Mouse (Mus musculus) gastrocnemius, adult 18-20 months (tissue): ENCODE results near the gene Olfr112. TPM values are rescaled to one million over a fixed set of nuclear protein-coding genes. Genes with fewer than 3 reads are reported as not detected.
"Not testable (repeated sequence)": the region's sequence is repeated elsewhere in the genome, so short reads cannot be mapped to it uniquely, and the experiment has no call there.

ENCODE experiments used
- DNase-seq: peaks from one replicate; pipeline ENCODE4 v3.0.0; 2021; ENCODE audit warnings: low spot score
- long read RNA-seq, 2 experiments: library from polyadenylated mRNA; stranded (forward); transcript quantifications; one replicate each; pipeline ENCODE4 v2.0.0; 2021
- total RNA-seq, 2 experiments: library from RNA; stranded (reverse); gene quantifications; 2 replicates each; pipeline ENCODE4 v1.2.3; 2021

The Olfr112 gene
- total RNA-seq = not detected
- long read RNA-seq, experiment 1 = 0 reads
- long read RNA-seq, experiment 2 = 0 reads

DNA sequence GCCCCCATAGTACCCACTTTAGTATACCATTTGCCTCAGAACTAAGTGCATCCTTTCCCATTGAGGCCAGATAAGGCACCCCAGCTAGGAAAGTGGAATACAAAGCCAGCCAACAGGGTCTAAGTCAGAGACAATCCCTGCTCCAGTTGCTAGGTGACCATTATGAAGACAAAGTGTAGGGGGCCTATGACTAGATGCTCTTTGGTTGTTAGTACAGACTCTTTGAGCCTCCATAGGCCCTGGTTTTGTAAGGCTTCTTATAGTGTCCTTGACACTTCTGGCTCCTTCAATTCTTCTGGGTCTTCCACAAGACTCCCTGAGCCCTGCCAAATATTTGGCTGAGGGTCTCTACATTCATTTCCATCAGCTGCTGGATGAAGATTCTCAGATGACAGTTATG lies at the start of gene Olfr112:
Gene Olfr112 (minus strand): TSS at position 101 of the 400 bp plus-strand sequence.
- DNase-seq = no peak

DNA sequence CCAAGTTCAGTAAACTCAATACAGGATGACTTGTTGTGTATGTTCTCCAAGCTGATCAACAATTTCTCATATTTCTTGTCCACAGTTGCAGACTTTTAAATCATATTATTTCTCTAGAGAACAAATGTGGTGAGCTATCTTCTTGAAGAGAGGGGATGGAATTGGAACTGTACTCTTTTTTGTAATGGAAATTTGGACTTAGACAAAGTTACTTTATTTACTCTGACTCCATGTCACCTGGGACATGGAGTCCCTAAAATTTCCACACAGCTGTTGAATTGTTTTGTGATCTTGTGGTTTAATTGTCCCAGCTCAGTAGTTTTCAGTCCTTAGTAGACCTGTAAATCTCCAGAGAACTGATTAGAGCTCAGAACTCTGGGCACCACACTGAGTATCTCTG lies 23.4 kb upstream of the Olfr112 start, which contains the start of gene Olfr114:
Gene Olfr114 (minus strand): TSS at position 101 of the 400 bp plus-strand sequence.
- no peak for DNase-seq

DNA sequence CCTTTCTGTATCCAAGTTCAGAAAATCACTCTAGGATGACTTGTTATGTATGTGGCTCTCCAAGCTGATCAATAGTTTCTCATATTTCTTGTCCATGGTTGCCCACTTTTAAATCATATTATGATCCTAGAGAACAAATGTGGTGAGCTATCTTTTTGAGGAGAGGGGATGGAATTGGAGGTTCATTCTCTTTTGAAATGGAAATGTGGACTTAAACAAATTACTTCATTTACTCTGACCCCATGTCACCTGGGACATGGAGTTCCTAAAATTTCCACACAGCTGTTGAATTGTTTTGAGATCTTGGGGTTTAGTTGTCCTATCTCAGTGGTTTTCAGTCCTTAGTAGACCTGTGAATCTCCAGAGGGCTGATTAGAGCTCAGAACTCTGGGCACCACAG lies 8.3 kb upstream of the Olfr112 start, which contains the start of gene Olfr113:
Gene Olfr113 (minus strand): TSS at position 101 of the 400 bp plus-strand sequence.
- no peak for DNase-seq

DNA sequence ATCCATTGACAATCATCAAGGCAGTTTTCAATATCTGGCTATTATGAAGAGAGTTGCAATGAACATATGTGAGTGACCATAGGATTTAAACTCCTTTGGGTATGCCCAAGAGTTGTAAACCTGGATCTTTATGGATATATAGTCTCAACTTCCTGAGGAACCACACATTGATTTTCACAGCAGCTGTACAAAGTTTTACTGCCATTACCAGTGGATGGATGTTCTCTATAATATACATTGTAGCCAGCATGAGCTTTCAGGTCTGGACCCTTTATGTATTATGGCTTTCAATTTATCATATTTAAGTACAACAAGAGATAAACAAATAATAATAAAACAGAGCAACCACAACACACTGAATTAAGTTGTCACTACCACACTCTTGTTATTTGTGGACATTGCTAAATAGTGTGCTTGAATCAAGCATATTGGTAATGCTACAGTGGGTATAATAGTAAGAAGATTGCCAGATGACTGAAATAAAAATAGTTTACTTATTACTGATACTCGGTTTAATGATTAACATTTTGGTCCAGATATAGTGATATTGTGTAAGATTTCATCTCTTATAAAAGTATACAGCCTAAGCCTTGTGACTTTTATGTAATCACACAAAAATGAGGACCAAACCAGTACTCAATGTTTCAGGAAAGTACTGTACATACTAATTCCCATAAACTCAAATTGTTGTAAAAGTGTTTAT lies 10.2 kb downstream of the Olfr112 start:
- DNase-seq = no peak

DNA sequence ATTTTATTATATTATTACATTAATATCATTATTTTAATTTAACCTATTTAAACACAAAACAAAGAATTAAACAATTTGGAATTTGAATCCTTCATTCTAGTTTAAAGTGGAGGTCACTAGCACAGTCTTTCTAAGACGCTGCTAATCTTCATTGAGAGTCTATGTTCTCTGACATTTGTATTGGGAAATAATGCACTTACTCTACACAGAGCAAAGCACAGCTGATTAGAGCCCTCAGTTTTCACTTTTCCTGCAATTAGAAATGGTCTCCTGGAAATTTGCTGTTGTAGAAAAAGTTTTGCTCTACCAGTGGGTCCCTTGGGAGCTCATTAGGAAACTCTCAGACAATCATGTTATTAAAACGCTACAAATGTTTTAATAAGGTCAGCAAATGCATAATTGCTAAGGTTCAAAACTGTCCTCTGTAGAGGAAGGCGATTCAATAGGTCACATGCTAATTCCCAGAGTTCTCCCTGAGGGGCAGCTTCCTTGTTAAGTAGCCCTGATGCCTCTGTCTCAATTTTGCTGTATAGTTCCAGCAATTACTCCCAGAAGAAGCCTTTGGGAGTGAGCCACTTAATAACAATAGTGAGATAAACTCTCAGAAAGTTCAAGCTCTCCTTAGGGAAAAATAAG lies 25.3 kb downstream of the Olfr112 start:
- no peak for DNase-seq

DNA sequence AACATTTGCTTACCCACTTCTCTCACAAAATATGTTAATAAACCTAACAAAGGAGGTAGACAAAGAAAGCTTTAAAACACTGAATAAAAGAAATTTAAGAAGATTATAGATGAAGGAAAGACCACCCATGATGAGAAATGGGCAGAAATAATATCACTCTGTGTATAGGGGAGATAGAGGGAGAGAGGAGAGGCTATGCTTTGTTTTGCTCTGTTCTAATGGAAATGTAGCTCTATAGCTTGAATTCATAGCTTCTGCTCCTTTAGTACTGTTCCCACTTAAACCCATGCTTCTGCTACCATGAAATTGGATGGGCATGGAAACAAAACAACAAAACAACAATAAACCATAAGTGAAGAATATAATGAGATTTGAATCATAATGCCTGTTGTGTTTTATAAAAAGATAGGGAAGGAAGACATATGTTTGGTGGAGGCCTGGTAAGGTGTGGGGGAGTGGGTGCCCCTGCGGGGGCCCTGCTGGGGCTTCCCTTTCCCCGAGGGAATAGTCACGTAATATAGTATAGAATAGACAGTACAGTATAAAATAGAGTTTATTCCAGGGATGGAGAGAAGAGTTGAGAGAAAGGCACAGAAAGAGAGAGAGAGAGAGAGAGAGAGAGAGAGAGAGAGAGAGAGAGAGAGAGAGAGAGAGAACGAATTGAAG lies 27.7 kb downstream of the Olfr112 start:
- DNase-seq = no peak

DNA sequence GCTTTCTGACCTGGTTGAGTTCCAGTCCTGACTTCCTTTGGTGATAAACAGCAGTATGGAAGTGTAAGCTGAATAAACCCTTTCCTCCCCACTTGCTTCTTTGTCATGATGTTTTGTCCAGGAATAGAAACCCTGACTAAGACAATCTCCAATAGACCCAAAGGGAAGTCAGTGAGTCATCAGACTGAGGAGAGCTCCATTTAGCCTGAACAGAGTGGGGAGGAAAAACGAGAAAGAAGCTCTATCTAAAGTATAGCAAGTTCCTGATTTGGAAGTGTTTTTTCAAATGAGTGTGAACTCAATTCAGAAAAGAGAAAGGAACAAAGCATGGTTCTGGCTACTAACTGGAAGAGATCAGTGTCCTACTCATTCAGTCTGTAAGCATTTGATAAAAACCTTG lies 30.8 kb downstream of the Olfr112 start:
- DNase-seq = not testable (repeated sequence)

DNA sequence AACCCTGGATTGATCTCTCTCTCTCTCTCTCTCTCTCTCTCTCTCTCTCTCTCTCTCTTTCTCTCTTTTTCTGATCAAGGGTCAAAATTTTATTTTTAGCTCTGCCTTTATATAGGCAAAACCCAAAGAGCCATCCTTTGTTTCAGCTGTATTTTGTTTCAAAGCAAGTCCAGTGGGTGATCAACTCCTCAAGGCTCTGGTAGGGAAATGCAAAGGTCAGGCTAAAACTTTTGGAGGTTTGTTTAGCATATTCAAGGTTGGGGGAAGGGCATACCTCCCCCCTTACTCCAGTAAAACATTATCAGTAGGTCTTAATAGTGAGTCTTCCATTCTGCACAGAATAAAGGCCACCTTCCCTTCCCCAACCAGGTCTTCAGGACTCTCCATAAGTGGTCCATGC lies 34.1 kb downstream of the Olfr112 start:
- no peak for DNase-seq

DNA sequence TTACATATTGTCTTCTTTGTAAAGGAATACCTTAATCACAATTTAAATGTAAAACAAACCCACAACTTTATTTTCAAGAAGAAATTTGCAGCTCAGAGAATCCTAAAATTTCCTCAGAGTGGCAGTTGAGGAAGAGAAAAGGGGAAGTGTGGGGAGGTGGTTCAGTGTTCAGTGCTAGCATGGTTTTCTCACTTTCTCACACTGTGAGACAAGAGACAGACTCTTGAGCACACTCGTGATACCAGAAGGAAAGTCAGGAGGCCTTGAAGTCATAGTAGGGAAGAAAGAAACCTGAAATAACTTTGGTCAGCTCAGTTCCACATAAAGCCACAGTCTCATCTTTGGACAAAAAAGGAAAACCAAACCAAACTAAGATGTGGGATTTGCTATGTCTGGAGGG lies 43.8 kb downstream of the Olfr112 start:
- DNase-seq = not testable (repeated sequence)

DNA sequence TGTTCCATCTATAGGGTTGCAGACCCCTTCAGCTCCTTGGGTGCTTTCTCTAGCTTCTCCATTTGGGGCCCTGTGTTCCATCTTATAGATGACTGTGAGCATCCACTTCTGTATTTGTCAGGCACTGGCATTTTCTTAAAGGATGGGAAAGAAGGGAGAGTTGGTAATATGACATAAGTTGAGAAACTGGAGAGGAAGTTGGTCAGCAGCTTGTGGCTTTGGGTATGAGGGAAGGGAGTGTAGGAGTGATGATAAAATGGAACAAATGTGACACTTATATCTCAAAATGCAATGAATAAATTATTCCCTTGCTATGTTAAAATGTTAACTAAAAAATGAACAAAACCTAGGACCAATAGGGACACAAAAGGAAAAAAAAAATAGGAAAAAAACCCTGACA lies 44.6 kb downstream of the Olfr112 start:
- not testable (repeated sequence) for DNase-seq

Other genes starting within 250 kb of the Olfr112 start
- gene Olfr103, start 229.8 kb downstream of the Olfr112 start, total RNA-seq = not detected
- gene Olfr104-ps, start 209.9 kb downstream of the Olfr112 start, total RNA-seq = not detected
- gene Olfr105-ps, start 190.4 kb downstream of the Olfr112 start, total RNA-seq = not detected
- gene Olfr106-ps, start 179.1 kb downstream of the Olfr112 start, total RNA-seq = not detected
- not detected for gene Olfr107, start 170.2 kb downstream of the Olfr112 start, total RNA-seq
- gene Olfr108, start 124.0 kb downstream of the Olfr112 start, total RNA-seq = not detected
- not detected for gene Olfr109, start 110.5 kb downstream of the Olfr112 start, total RNA-seq
- gene H2-M2, start 85.9 kb downstream of the Olfr112 start, total RNA-seq = not detected
- not detected for gene Olfr110, start 77.0 kb downstream of the Olfr112 start, total RNA-seq
- not detected for gene Olfr111, start 61.4 kb downstream of the Olfr112 start, total RNA-seq
- gene Olfr113, start 8.2 kb upstream of the Olfr112 start, total RNA-seq = not detected
- gene Olfr114, start 23.3 kb upstream of the Olfr112 start, total RNA-seq = not detected
- gene Olfr115, start 57.7 kb upstream of the Olfr112 start, total RNA-seq = not detected
- gene Olfr116, start 57.7 kb upstream of the Olfr112 start, total RNA-seq = not detected
- not detected for gene Olfr117, start 94.3 kb upstream of the Olfr112 start, total RNA-seq
- not detected for gene Olfr118, start 97.5 kb upstream of the Olfr112 start, total RNA-seq
- gene Olfr119, start 127.1 kb upstream of the Olfr112 start, total RNA-seq = not detected
- gene Olfr120, start 152.4 kb upstream of the Olfr112 start, total RNA-seq = not detected
- gene Olfr121, start 179.4 kb upstream of the Olfr112 start, total RNA-seq = not detected
- gene Olfr122, start 199.2 kb upstream of the Olfr112 start, total RNA-seq = not detected
- gene Olfr123, start 224.1 kb upstream of the Olfr112 start, total RNA-seq = not detected
- not detected for gene Olfr124, start 230.4 kb upstream of the Olfr112 start, total RNA-seq